Mouse (Mus musculus) layer of hippocampus, adult 2 months (tissue): ENCODE measurements around the gene Eefsec. TPM values are rescaled to one million over a fixed set of nuclear protein-coding genes. Genes with fewer than 3 reads are reported as not detected.

Experiments used
- DNase-seq, 2 experiments: peaks; one replicate each; pipeline ENCODE4 v3.0.0; 2022; ENCODE audit warnings: low spot score in 2 of 2
- H3K27ac ChIP-seq: fragments of 200-600 bp; 2 replicates; pipeline ENCODE4 v1.8.1; 2022
- H3K4me3 ChIP-seq: fragments of 200-600 bp; 2 replicates; pipeline ENCODE4 v1.8.1; 2022; ENCODE audit warnings: mild to moderate bottlenecking
- CTCF ChIP-seq: fragments of 200-600 bp; conservative IDR thresholded peaks from 2 replicates; pipeline ENCODE4 v1.8.1; 2022; ENCODE audit warnings: antibody characterized with exemption, mild to moderate bottlenecking, moderate library complexity
- total RNA-seq, 2 experiments: library from RNA; stranded (reverse); gene quantifications; 2 replicates each; pipeline ENCODE4 v1.2.3; 2021

Eefsec gene
- total RNA-seq, 2 experiments from 2014 or later, result 27.5 to 29.4 TPM

DNA sequence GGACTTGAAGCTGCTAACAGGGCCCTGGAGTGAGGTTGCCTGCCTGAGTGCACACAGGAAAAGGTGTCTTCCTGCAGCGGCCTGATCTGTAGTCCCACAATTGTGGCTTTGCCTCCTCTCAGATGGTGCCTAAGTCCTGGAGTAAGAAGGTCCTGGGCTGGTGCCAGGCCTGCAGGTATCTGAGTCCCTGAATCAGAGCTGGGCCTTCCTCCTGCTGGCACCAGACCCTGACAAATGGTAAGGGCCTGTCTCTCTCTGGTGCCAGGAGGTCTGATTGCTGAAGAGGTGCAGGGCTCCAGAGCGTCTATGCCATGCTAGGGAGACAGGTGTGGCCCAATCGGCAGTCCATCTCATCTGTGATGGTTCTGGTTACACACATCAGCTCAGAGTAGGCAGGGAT lies 186.7 kb downstream of the Eefsec start:
- no peak overlapping the region for H3K27ac ChIP-seq
- TF ChIP-seq CTCF, result no peak
- H3K4me3 ChIP-seq, result no peak overlapping the region
- DNase-seq, result no peak

DNA sequence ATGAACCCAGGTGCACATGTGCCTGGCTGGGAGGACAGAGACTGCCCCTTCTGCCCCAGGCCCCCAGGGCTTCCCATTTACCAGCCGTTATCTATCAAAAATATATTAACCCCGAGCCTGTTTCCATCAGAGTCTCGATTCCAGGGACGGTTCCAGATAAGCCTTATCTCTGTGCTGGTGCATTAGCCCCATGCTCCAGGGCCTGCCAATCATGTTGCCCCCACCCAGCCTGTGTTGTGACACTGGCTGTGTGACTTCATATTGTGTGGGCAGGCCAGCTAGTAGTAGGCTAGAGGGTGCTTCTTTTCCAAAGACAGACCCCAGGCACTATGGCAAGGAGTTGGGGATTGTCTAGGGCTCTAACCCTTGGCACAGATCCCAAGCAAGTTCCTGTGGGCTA lies 190.9 kb downstream of the Eefsec start:
- TF ChIP-seq CTCF, result no peak
- no peak overlapping the region for H3K27ac ChIP-seq
- no peak overlapping the region for H3K4me3 ChIP-seq
- no peak for DNase-seq

DNA sequence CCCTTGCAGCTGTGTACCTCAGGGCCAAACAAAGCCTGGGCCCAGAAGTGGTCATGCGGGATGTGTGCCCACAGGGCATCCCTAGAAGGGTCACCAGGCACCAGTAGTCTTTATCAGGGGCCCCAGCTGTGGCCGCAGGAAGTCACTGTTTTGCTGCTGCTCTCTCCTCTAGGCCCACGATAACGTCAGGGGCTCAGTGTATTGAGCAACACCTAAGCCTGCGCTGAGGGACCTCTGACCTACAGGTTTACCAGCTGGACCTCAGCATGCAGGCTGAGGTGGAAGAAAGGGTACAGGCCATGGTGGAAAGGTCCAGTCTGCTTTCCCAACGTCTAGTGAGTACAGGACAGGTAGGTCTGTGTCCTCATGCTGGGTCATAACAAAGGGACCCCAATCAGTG lies 192.3 kb downstream of the Eefsec start:
- DNase-seq, result no peak
- no peak for TF ChIP-seq CTCF
- H3K27ac ChIP-seq, result no peak overlapping the region
- H3K4me3 ChIP-seq, result no peak overlapping the region

DNA sequence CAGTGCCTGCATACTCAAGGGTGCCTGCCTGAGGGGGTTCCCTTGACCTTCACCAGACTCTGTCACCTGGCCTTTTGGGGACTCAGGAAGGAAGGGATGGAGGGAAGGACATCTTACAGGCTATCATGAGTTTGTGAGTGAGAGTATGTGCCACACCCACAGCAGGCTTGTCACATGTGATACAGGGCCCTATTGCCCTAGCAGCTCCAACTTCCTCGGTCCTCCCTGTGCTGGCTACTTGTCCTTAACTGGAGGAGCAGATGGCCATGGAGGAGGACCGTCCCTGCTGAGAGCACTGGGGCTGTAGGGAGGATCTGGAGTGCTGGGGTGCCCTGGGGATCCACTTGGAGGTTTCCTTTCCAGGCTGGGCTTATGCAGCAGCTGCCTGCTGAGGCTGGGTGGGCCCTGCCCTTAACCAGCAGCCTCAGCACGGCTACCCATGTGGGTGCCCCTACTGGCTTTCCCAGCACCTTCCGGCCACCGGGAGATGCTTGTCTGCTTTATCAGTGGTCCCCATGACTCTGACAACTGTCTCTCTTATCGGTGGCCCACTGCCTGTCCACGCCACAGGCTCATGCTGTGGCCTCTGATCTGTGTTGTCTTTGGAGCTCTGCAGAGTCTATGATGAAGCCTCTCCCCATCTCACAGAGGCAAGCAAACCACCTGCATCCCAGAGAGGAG lies 194.4 kb downstream of the Eefsec start:
- Histone ChIP-seq H3K4me3 (no peak overlapping the region), H3K27ac (no peak overlapping the region)
- no peak for DNase-seq
- no peak for TF ChIP-seq CTCF

DNA sequence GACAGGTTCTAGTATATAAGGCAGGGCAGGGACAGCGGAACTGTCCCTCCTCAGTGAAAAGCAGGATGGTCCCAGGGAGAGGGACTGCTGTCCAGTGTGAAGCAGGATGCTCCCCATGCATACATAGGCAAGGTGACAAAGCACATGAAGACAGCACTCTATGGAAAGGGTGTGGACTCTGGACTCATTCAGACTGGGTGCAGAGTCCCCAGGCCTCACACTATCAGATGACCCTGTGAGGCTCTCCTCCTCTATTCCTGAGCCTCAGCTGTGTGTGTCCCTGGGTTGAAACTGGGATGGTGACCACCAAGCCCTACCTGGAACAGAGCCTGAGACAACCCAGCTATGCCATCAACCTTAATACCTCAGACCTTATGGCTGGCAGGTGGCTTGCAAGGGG lies 194.9 kb downstream of the Eefsec start:
- no peak for TF ChIP-seq CTCF
- Histone ChIP-seq H3K27ac (no peak overlapping the region), H3K4me3 (no peak overlapping the region)
- DNase-seq, result no peak

DNA sequence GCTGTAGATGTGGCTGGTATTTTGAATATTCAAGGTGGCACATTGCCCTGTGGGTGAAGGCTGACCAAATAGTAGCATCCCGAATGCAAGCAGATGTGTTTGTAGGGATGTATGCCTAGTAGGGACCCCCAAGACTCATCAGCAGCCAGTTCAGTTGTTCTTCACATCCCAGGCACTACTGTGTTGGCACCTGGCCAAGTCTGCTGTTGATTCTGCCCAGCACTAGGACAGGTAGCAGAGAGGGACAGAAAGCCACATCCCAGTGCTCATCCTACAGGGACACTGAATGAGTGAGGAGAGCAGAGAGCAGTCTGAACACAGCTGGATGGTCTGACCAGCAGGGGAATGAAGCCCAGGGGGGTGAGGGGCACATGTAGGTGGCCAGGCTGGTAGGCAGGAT lies 197.1 kb downstream of the Eefsec start:
- H3K4me3 ChIP-seq, result no peak overlapping the region

DNA sequence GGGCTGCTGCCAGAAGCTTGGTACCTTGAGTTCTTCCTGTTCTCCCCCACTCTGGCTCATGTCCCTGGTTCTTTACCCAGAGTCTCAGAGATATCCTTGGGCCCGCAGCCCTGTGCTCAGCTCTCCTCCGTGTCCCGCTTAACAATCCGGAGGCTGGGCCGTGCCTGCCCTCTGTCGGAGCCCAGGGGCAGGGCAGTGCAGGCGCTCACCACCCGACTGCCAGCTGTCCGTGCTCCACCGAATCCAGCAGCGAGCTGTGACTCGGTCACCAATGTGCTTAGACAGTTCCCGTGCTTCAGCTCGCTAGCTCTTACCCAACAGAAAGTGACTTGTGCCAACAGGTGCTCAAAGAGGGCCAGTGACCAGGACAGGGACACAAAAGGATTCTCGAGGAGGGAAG lies 203.7 kb downstream of the Eefsec start:
- H3K4me3 ChIP-seq, result no peak overlapping the region
- peak; percentile 82 for TF ChIP-seq CTCF
- no peak overlapping the region for H3K27ac ChIP-seq
- peak in 1 of 2 experiments; percentile 14 for DNase-seq

More for the DNA sequence above, 197.1 kb downstream of the Eefsec start:
- TF ChIP-seq CTCF, result no peak
- DNase-seq, result no peak
- no peak overlapping the region for H3K27ac ChIP-seq

DNA sequence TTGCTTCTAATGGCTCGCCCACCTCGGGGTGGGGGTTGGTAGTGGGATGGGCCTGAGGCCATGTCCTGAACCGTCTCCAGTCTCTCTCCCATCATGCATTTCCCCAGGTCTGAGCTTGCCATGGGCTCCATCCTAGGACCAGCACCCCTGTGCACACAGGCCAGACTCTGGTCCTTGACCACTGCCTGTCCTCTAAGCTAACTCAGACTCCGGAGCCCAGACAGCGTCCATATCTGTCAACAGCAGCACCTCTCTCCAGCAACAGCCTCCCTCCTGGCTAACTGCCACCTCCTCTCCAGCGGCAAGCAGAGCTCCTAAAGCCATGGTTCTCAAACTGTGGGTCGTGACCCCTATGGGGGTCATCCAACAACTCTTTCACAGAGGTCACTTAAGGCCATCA lies 209.8 kb downstream of the Eefsec start:
- no peak for DNase-seq

DNA sequence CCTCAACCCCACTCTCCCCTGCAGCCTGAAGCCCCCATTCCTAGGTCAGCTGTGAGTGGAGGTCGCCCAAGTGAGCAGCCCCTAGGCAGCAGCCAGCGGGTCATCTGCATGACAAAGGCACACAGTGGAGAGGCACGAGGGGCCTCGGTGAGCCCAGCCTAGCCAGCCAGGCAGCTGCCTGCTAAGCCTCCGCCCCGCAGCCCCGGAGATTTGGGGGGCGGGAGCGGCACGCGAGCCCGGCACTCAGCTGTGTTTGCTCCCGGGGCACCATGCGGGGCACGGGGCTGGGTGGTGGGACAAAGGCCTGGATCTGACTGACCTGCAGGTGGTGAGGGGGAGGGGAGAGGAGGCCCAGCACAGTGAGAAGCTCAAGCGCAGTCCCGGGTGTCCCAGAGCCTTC lies 210.4 kb downstream of the Eefsec start:
- DNase-seq, result no peak
- H3K4me3 ChIP-seq, result no peak overlapping the region
- H3K27ac ChIP-seq, result no peak overlapping the region
- no peak for TF ChIP-seq CTCF

More for the DNA sequence above, 209.8 kb downstream of the Eefsec start:
- no peak for TF ChIP-seq CTCF
- no peak overlapping the region for H3K4me3 ChIP-seq
- H3K27ac ChIP-seq, result no peak overlapping the region

DNA sequence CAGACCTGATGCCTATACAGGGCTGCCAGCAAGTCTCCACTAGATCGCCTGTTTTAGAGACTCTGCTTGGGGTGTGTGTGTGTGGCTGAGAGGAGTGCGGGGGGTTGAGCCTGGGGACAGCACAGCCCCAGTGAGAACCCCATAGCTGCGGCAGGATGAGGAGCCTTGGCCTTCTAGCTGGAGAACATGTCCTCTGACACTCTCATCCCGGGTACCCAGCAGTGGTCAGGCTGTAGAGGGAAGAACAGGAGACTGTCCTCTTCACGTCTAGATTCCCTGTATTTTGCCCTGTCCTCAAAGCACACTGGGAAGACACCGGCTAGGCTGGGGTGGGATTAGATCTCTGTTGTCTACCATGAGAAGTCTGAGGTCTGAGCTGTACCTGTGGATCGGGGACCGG lies 210.9 kb downstream of the Eefsec start:
- Histone ChIP-seq H3K27ac (no peak overlapping the region), H3K4me3 (no peak overlapping the region)
- TF ChIP-seq CTCF, result no peak
- no peak for DNase-seq

DNA sequence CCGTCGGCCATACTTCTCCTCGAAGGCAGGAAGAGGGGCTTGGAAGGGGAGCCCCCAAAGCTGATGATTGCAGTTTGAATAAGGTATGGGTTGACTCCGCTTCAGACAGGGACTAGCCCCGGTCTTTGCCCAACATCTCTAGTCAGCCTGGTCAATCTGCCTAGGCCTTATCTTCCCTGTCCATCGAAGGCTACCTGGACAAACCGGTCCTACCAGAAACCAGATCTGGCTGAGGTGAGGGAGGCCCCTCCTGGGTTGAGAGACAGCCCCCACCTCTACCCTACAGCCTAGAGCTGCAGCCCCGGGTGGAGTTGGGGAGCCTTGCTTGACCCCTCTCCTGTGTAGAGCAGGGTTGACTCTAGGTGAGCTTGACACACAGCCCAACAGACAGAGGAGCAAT lies 212.3 kb downstream of the Eefsec start:
- no peak for DNase-seq
- Histone ChIP-seq H3K27ac (no peak overlapping the region), H3K4me3 (no peak overlapping the region)
- TF ChIP-seq CTCF, result no peak

DNA sequence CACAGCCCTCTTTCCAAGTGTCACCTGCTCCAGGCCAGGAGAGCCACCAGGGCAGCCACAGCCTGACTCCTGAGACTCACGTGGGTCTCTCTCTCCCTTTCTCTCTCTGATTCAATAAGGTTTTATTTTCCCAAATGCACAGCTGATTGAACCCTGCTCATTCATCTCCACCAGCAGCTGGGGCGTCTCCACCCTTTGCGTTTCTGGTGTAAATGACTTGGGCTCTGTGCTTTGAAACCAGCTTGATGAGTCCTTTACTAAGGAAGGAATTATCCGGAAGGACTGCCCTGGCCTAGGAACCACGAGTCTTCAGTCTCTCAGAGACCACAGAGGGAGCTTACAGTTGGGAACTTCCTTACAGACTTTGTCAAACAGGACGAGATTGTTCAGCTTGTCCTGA lies 214.1 kb downstream of the Eefsec start:
- TF ChIP-seq CTCF, result no peak
- no peak overlapping the region for H3K4me3 ChIP-seq

DNA sequence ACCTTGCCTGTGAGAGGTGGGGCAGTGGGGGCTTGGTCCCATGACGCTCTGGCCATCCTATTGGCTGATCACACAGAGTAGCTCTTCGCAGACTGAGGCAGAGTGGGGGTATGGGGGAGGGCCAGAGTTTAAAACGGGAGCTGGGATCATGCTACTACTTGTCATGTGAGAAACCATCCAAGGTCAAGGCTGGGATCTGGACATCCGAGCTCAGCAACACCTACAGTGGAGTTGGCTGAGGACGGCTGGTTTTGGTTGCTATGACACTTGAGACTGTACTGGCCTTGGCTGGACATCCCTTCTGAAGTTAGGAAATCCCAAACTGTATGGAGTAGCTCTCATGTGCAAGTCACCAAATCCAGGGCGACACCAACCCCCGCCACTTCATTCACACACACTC lies 214.5 kb downstream of the Eefsec start:
- no peak for DNase-seq
- no peak overlapping the region for H3K27ac ChIP-seq
- no peak overlapping the region for H3K4me3 ChIP-seq
- no peak for TF ChIP-seq CTCF

More for the DNA sequence above, 214.1 kb downstream of the Eefsec start:
- DNase-seq, result no peak
- H3K27ac ChIP-seq, result no peak overlapping the region

DNA sequence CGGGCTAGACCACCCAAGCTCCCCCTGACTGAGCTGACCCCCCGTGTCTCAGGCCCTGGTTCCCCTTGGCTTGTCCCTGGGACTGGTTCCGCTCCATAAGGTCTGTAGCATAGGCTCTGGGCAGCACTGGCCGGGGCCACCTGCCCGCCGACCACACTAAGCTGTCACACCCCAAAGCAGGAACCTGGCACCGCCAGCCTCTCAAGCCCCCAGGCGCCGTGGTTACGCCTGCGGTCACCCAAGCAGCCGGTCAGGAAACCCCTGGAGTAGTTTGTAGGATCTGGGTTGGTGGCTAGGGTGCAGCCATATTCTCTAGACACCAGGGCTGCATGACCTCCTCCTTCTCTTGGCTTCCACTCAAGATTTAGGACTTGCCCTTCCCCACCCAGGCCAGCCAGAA lies 217.1 kb downstream of the Eefsec start:
- no peak overlapping the region for H3K4me3 ChIP-seq
- H3K27ac ChIP-seq, result no peak overlapping the region
- no peak for DNase-seq
- no peak for TF ChIP-seq CTCF
